Comparison of ENCODE assay signal across 26 mouse cellular contexts in the genomic region with DNA sequence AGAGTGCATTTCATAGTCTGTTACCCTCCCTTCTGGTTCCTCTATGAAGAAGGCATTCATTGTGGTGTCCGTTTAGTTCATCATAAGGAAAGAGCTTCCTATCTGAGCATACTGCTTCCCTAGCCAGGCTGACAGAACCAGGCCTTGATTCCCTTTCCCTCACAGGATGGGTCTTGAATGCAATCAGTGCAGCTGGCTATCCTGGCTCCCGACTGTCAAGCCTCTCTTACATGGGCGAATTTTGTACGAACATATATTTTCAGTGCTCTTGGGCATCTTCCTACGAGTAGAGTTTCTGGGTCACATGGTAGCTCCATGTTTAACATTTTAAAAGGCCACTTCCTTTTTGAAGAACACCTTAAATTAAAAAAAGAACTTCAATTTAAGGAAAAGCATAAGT.
"Had no signal": no experiment of that assay in that cellular context is flagged by ENCODE, and none has a peak within 500 bp of the region (broad histone marks: within the 10 kb centered on the region; RNA-seq: fewer than 3 reads in every experiment).

No protein-coding gene starts in this region.

- DNase-seq: gastrocnemius, postnatal 14 days; gastrocnemius, postnatal 36 days; heart, adult 11 months; heart, adult 2 months; heart, postnatal 14 days; heart, postnatal 36 days; kidney, adult 11 months; kidney, adult 2 months; kidney, adult 9 months; kidney, postnatal 14 days; kidney, postnatal 36 days; layer of hippocampus, adult 9-11 months; layer of hippocampus, postnatal 36 days; left cerebral cortex, postnatal 4 days had no signal

- H3K27me3 ChIP-seq: heart, embryonic 13.5 days; heart, embryonic 15.5 days; kidney, embryonic 15.5 days; limb, embryonic 15.5 days; liver, embryonic 12.5 days had no signal

- H3K4me2 ChIP-seq: heart, embryonic 11.5 days; heart, embryonic 13.5 days; heart, embryonic 15.5 days; hindbrain, embryonic 14.5 days; kidney, embryonic 15.5 days; limb, embryonic 13.5 days; limb, embryonic 15.5 days; liver, embryonic 12.5 days had no signal

- H3K27ac ChIP-seq: heart, adult 2 months; heart, embryonic 13.5 days; heart, embryonic 15.5 days; hindbrain, embryonic 14.5 days; kidney, embryonic 15.5 days; kidney, postnatal 0 days; limb, embryonic 13.5 days; limb, embryonic 15.5 days; liver, embryonic 12.5 days; liver, embryonic 14.5 days had no signal

- H3K4me3 ChIP-seq: heart, adult 2 months; heart, embryonic 13.5 days; heart, embryonic 15.5 days; kidney, embryonic 15.5 days; limb, embryonic 13.5 days; limb, embryonic 15.5 days; liver, embryonic 12.5 days had no signal

- H3K9ac ChIP-seq: heart, embryonic 13.5 days; heart, embryonic 15.5 days; hindbrain, embryonic 14.5 days; kidney, embryonic 15.5 days; limb, embryonic 13.5 days; limb, embryonic 15.5 days; liver, embryonic 12.5 days; liver, embryonic 14.5 days had no signal

- H3K36me3 ChIP-seq: heart, embryonic 13.5 days; heart, embryonic 15.5 days; kidney, embryonic 15.5 days; limb, embryonic 13.5 days; limb, embryonic 15.5 days; liver, embryonic 12.5 days had no signal

- H3K4me1 ChIP-seq: heart, embryonic 15.5 days; kidney, embryonic 15.5 days; limb, embryonic 15.5 days; liver, embryonic 12.5 days had no signal

- H3K9me3 ChIP-seq: heart, embryonic 13.5 days; heart, embryonic 15.5 days; kidney, embryonic 15.5 days; limb, embryonic 13.5 days; limb, embryonic 15.5 days; liver, embryonic 12.5 days had no signal

- ATAC-seq: hindbrain, embryonic 16.5 days; intestine, embryonic 16.5 days; liver, embryonic 12.5 days had no signal
